Mouse (Mus musculus) mammary gland, adult 2 months (tissue): ENCODE measurements around the gene Setd1a. TPM values are rescaled to one million over a fixed set of nuclear protein-coding genes. Genes with fewer than 3 reads are reported as not detected.

ENCODE experiments used
- polyA plus RNA-seq: library from polyadenylated mRNA; depleted of rRNA; stranded (reverse); fragments of >200 nt; gene quantifications from 2 replicates; pipeline ENCODE4 v1.2.3, GENCODE M21; 2012; ENCODE audit warnings: low replicate concordance; rRNA removed

Gene Setd1a
- 9.4 and 14.6 TPM in 2 replicates for polyA plus RNA-seq

DNA sequence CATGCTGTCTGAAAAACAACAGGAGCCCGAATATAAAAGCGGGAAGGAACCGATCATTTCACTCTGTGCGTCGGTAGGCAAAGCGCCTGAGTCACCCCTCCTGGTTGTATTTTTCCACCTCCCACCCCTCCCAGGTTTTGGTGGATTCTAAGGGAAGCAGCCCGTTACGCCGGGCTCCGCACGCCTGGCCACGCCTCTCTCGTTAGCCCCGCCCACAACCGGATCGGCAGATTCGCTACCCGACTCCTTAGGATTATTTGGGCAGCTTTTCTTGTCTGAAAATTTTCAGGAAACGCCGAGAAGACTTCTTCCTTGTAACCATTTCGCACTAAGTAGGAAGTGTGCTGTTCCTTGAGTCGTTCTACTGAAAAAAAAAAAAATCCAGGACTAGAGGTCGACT lies at the start of gene Setd1a:
Gene Setd1a (plus strand): TSS at position 245 of the 400 bp plus-strand sequence.

GRCm38 (mm10) chr7:127732066-127732465 lies 44.4 kb upstream of the Setd1a start, which contains the start of gene Ctf2:
Gene Ctf2 (minus strand): TSS chr7:127732166.

GRCm38 (mm10) chr7:127744366-127745045 lies 32.0 kb upstream of the Setd1a start, which contains the start of gene Fbxl19:
Gene Fbxl19 (plus strand): TSS chr7:127744543.

GRCm38 (mm10) chr7:127769651-127770038 lies 6.8 kb upstream of the Setd1a start, which contains the start of gene Orai3:
Gene Orai3 (plus strand): TSS chr7:127769815.

GRCm38 (mm10) chr7:127785308-127785707 lies 8.8 kb downstream of the Setd1a start, which contains the start of gene Gm49388:
Gene Gm49388 (plus strand): TSS chr7:127785608.

DNA sequence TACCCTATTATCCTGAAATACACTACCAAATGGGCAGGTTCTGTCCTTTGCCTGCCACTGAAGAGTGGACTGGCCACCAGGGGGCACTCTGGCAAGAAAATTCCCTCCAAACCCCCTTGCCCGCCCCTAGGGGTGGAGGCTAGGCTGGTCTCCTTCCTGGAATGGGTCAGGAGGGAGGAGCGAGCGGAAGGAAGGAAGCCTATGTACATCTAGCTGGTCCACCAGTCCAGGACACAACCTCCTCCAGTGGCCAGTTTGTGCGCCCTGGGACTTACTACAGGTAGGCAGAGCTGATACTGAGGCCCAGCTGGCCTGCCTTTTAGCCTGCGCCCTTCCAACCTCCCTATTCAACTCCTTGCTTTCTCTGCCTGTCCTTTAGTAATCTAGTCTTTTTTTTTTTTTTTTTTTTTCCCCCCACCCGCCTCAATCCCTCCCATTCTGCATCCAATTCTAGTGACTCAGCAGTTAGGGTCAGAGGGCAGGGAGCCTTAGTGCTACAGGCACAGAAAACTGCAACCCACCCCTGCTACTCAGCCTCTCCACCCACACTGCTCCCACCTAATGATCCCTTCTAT lies 24.1 kb downstream of the Setd1a start, which contains the start of gene Hsd3b7:
Gene Hsd3b7 (plus strand): TSS at position 170 of the 575 bp plus-strand sequence.

DNA sequence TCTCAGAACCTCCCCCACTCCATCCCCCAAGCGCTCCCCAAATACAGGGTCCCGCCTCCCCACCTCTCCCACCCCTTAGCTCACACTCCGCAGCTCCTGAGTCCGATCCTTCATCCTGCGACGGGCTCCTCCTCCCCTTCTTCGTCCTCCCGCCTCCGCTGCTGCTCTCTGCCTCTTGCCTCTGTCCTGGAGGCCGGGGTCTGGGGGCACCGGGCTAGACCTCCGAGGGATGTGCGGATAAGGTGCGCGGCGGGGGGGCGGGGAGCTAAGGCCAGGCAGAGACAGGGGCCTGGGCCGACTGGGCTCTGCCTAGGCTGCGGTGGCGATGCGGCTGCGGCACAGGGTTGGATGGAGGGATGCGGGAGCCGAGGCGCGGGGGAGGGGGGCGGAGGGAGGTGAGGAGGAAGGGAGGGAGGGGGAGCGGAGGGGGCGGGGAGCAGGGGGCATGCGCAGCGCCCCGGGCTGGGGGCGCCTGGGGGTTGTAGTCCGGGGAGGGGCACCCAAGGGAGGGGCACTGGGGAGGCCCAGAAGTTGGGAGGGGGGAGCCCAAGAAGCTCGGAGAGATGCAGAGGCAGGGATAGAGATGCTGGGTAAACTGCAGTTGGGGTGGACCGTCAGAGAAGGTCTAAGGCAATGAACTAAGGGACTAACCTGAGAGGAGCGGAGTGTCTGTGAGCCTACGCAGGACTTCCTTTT lies 47.9 kb downstream of the Setd1a start, which contains the start of the genes Stx4a and Stx1b:
Gene Stx4a (plus strand): TSS at position 119 of the 696 bp plus-strand sequence.
Gene Stx1b (minus strand): TSS at position 374 of the 696 bp plus-strand sequence.

Other genes starting within 250 kb of the Setd1a start
- gene Tmem265, start 215.3 kb upstream of the Setd1a start, polyA plus RNA-seq: 3.3 TPM in 1 of 2 replicates, not detected in the other
- 72.6 and 74.4 TPM in 2 replicates for gene Phkg2, start 203.3 kb upstream of the Setd1a start, polyA plus RNA-seq
- gene Ccdc189, start 188.1 kb upstream of the Setd1a start, polyA plus RNA-seq: 4.0 and 5.5 TPM in 2 replicates
- gene Rnf40, start 187.9 kb upstream of the Setd1a start, polyA plus RNA-seq: 26.2 and 26.4 TPM in 2 replicates
- 11.0 and 12.2 TPM in 2 replicates for gene Zfp629, start 160.9 kb upstream of the Setd1a start, polyA plus RNA-seq
- 14.7 and 42.1 TPM in 2 replicates for gene Bcl7c, start 67.7 kb upstream of the Setd1a start, polyA plus RNA-seq
- gene Ctf1, start 63.9 kb upstream of the Setd1a start, polyA plus RNA-seq: 27.0 and 30.5 TPM in 2 replicates
- not detected in 2 replicates for gene Ctf2, start 44.5 kb upstream of the Setd1a start, polyA plus RNA-seq
- gene Fbxl19, start 32.1 kb upstream of the Setd1a start, polyA plus RNA-seq: 21.7 and 47.3 TPM in 2 replicates
- 59.8 and 66.6 TPM in 2 replicates for gene Orai3, start 6.9 kb upstream of the Setd1a start, polyA plus RNA-seq
- not detected in 2 replicates for gene Gm49388, start 8.9 kb downstream of the Setd1a start, polyA plus RNA-seq
- 113 and 134 TPM in 2 replicates for gene Hsd3b7, start 23.9 kb downstream of the Setd1a start, polyA plus RNA-seq
- gene Stx4a, start 47.6 kb downstream of the Setd1a start, polyA plus RNA-seq: 76.6 and 81.0 TPM in 2 replicates
- gene Stx1b, start 47.9 kb downstream of the Setd1a start, polyA plus RNA-seq: 18.3 and 29.9 TPM in 2 replicates
- gene Zfp646, start 99.6 kb downstream of the Setd1a start, polyA plus RNA-seq: 18.1 and 26.0 TPM in 2 replicates
- 5.9 and 11.9 TPM in 2 replicates for gene Zfp668, start 100.2 kb downstream of the Setd1a start, polyA plus RNA-seq
- gene Prss53, start 114.3 kb downstream of the Setd1a start, polyA plus RNA-seq: 4.5 and 6.8 TPM in 2 replicates
- gene Gm21974, start 118.8 kb downstream of the Setd1a start, polyA plus RNA-seq: not detected in 2 replicates
- gene Vkorc1, start 118.9 kb downstream of the Setd1a start, polyA plus RNA-seq: 248 and 313 TPM in 2 replicates
- gene Bckdk, start 127.4 kb downstream of the Setd1a start, polyA plus RNA-seq: 125 and 251 TPM in 2 replicates
- gene Kat8, start 135.8 kb downstream of the Setd1a start, polyA plus RNA-seq: 13.4 and 25.0 TPM in 2 replicates
- 27.2 and 27.4 TPM in 2 replicates for gene Prss8, start 153.4 kb downstream of the Setd1a start, polyA plus RNA-seq
- 31.6 and 38.5 TPM in 2 replicates for gene Prss36, start 170.1 kb downstream of the Setd1a start, polyA plus RNA-seq
- gene Fus, start 190.8 kb downstream of the Setd1a start, polyA plus RNA-seq: 234 and 274 TPM in 2 replicates
- 66.4 and 86.7 TPM in 2 replicates for gene Pycard, start 217.2 kb downstream of the Setd1a start, polyA plus RNA-seq
- 0.69 and 38.4 TPM in 2 replicates for gene Trim72, start 227.3 kb downstream of the Setd1a start, polyA plus RNA-seq